Mouse (Mus musculus) kidney, adult 2 months (tissue): ENCODE results near the gene Trpm3.

Experiments used
- CTCF ChIP-seq: fragments of 200-500 bp; conservative IDR thresholded peaks from 2 replicates; pipeline ENCODE4 v1.5.1; 2011; ENCODE audit warnings: low read depth, mild to moderate bottlenecking, control low read depth, low read length, moderate library complexity, mixed read lengths; ENCODE audit not compliant: insufficient read depth, insufficient read length
- POLR2A ChIP-seq: fragments of 200-500 bp; IDR thresholded peaks from one replicate; pipeline ENCODE4 v1.6.1; 2011; ENCODE audit warnings: low read depth, low read length, control low read depth

- no peak for TF ChIP-seq POLR2A
- no peak for TF ChIP-seq CTCF
These were observed 819.6 kb downstream of the Trpm3 start for GRCm38 (mm10) chr19:22958414-22958813.
